Mouse (Mus musculus) layer of hippocampus, postnatal 36 days (tissue): ENCODE results near the gene Cda. TPM values are rescaled to one million over a fixed set of nuclear protein-coding genes. Genes with fewer than 3 reads are reported as not detected.
"Not testable (repeated sequence)": the region's sequence is repeated elsewhere in the genome, so short reads cannot be mapped to it uniquely, and the experiment has no call there.

Experiments
- DNase-seq, 2 experiments: peaks; one replicate each; pipeline ENCODE4 v3.0.0; 2022
- total RNA-seq, 2 experiments: library from RNA; stranded (reverse); gene quantifications; 2 replicates each; pipeline ENCODE4 v1.2.3; 2021

Cda gene
- total RNA-seq, 2 experiments from 2014 or later, result 2.5 to 3.6 TPM

GRCm38 (mm10) chr4:138333135-138333534 lies 34.7 kb downstream of the Cda start:
- no peak for DNase-seq

- no peak for DNase-seq
Measured at GRCm38 (mm10) chr4:138331647-138332046, 36.1 kb downstream of the Cda start.

DNA sequence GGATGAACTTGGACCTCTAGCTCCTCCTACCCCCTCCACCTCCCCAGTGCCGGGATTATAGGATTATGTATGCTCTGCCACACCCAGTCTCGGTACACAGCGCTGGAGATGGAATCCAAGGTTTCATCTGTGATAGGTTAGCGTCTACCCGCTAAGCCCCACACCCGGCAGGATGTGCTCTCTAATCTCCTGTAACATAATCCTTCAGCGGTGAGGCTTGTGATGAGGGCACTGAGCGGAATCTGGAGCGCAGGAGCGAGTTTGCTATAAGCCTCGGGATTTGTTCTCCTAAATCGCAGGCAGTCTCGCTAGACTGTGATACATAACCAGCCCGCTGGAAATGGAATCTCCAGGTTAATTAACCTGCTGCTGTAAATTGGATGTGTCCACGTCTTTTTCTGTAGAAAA lies 37.5 kb downstream of the Cda start:
- no peak for DNase-seq

DNA sequence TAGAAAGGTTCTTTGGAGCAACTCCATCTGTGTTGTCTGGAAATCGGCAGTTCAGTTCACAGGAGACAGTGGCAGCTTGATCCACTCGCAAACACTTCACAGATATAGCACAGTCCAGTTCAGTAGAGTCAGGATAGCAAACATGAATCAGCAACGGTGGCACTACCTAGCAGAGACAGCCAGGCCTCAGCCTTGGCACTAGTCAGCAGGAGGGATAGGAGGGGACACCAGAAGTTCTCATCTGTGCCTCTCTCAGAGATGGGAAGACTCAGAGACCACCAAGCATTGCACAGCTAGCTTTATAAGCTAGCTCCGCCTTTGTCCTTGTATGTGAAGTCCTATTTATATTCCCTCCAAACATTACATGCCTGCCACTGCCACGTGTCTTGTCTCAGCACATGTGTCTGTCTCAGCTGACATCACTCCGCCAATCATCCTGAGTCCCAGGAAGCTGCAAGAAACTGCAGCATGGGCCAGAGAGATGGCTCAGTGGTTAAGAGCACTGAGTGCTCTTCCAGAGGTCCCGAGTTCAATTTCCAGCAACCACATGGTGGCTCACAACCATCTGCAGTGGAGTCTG lies 39.8 kb downstream of the Cda start:
- no peak for DNase-seq

GRCm38 (mm10) chr4:138327155-138327554 lies 40.6 kb downstream of the Cda start:
- DNase-seq, result not testable (repeated sequence)

- DNase-seq, result peak; percentile 92
Measured at GRCm38 (mm10) chr4:138326077-138326695, 41.6 kb downstream of the Cda start, which contains the start of gene Pink1. Pink1 (minus strand) TSS chr4:138326307.

DNA sequence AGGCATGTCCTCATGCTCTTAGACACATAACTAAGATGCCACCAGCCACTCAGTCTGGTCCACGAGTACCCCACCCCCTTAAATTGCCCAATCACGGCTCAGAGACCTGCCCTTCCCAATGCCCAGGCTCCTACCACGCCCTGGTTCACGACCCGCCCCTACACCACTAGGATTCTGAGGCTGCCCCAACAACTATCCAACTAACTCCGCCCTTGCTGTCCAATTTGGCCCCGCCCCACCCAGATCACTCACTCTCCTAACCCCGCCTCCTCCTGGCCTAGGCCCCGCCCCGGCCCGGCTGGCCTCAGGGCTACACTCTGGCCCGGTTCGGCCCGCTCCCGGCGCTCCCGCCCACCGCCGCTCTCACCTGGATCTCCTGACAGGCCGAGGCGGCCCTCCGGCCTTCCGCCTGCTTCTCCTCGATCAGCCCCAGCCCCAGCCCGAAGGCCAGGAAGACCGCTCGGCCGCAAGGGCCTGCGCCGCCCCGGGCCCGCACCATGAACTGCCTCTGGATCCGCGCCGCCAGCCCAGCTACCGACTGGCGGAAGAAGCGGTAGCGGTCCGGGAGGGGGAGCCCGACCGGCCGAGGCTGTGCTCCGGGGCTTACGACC lies 42.2 kb downstream of the Cda start:
- peak; percentile 91 to 94 for DNase-seq

DNA sequence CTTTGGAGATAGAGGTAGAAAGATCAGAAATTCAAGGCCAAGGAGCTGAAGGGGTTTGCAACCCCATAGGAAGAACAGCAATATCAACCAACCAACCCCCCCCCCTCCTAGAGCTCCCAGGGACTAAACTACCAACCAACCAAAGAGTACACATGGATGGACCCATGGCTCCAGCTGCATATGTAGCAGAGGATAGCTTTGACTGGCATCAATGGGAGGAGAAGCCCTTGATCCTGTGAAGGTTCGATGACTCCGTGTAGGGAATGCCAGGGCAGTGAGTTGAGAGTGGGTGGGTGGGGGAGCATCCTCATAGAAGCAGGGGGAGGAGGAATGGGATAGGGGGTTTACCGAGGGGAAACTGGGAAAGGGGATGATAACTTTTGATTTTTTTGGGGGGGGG lies 43.3 kb downstream of the Cda start:
- no peak for DNase-seq

- no peak for DNase-seq
Measured at GRCm38 (mm10) chr4:138323753-138324152, 44.0 kb downstream of the Cda start.

DNA sequence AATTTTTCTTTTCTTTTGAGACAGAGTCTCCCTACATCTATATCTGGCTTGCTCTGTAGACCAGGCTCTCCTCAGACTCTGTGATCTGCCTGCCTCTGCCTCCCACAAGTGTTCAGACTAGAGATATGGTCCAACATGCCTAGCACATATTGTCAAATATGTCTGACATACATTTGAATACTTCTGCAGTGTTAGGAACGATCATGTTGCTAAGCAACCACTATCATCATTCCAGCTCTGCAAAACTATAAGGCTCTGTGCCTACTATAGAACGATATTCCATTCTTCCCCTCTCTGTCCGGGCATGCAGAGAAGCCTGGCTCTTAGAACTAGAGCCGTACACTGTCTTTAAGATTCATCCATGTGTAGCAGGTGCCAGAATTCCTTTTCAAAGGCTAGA lies 45.1 kb downstream of the Cda start:
- no peak for DNase-seq

GRCm38 (mm10) chr4:138321488-138321887 lies 46.3 kb downstream of the Cda start:
- no peak for DNase-seq

DNA sequence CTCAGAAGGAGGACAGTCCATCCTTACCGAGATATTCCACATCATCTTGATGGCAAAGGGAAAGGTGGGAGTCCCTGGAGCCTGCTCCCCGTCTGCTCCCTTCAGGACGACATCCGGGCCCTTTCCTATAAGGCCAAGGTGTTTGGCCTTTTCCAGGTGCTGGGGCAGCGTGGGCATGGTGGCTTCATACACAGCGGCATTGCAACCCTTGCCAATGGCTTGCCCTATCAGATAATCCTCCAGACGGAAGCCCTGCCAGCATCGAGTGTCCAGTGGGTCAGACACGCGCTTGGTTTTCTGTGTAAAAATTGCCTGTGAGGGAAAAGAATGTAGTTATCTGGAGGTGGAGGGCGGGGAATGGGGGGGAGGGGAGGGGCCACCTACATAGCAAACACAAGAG lies 47.1 kb downstream of the Cda start:
- DNase-seq, result no peak

DNA sequence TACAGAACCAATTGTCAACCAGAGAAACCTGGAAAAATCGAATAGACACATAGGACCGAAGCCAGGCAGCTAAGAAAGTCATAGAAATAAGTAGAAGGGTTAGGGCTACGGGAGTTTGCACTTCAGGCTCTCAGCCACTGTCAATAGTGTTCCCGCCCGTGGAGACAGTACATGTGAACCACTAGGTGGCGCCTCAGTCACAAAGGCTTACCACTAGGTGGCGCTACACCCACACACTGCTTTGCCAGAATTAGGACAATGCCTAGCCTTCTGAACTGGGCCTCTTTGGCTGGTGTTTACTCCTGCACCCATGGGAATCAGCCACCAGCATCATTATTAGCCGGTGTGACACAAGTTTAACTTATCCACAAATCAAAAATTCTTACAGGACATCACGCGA lies 48.3 kb downstream of the Cda start:
- peak; percentile 73 to 82 for DNase-seq

GRCm38 (mm10) chr4:138318509-138319266 lies 49.1 kb downstream of the Cda start:
- peak in 1 of 2 experiments; percentile 50 for DNase-seq

DNA sequence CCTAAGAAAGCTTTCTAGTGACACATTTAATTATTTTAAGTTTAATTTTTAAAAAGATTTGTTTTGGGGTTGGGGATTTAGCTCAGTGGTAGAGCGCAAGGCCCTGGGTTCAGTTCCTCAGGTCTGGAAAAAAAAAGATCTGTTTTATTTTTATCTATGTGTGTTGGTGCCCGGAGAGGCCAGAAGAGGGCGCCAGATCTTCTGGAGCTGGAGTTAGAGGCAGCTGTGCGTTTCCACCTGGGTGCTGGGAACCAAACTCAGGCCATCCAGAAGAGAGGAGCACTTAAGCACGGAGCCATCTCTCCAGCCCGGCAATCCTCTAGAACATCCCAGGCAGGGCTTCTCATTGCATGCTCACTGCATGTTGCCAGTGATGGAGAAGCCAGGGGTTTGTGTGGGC lies 51.4 kb downstream of the Cda start:
- no peak for DNase-seq

DNA sequence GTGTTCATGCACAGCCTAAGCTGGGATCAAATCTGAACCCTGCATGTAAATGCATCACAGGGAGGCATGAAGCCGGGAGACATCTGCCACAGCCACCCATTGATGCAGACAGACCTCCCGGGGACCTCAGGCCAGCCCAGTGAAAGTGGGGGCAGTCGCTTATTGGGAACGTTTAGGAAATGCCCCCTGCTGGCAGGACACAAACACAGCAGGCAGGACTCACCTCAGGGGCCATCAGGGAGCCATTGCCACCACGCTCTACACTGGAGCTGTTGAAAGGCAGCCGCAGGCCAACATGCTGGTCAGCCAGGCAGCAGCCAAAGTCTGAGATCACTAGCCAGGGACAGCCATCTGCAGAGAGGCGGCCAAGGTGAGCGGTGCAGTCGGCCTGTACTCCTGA lies 52.0 kb downstream of the Cda start:
- DNase-seq, result no peak

DNA sequence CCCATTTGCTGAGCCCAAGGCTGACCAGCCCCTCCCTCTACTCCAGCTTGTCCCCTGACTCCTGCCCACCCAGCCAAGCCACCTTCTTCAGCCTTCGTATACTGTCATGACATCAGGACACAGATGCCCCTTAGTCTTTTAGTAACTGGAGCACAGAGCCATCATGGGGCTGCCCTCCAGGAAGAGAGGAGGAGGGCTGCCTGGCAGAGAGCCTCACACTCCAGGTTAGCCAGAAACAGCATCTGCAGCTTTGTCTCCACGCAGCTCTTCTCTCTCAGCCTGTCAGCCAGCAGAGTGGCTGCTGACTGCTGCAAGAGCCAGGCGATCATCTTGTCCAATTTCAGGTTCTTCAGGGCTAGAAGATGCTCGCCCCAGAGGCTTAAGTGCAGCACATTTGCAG lies 54.0 kb downstream of the Cda start:
- no peak for DNase-seq

GRCm38 (mm10) chr4:138313021-138313420 lies 54.8 kb downstream of the Cda start:
- DNase-seq, result no peak

GRCm38 (mm10) chr4:138312105-138312504 lies 55.7 kb downstream of the Cda start:
- no peak for DNase-seq

DNA sequence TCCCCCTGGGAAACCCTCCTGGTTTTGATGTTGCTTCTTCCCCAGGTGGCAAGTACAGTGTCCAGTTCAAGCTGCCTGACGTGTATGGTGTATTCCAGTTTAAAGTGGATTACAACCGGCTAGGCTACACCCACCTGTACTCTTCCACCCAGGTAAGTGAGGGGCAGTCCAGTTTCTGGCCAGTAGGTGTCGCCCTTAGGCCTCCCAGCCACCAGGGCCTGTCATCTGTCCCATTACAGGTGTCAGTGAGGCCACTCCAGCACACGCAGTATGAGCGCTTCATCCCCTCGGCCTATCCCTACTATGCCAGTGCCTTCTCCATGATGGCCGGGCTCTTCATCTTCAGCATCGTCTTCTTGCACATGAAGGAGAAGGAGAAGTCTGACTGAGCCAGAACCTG lies 56.2 kb downstream of the Cda start:
- DNase-seq, result no peak

- DNase-seq, result no peak
Measured at GRCm38 (mm10) chr4:138310311-138310910, 57.4 kb downstream of the Cda start.

GRCm38 (mm10) chr4:138307739-138308138 lies 60.1 kb downstream of the Cda start:
- no peak for DNase-seq

DNA sequence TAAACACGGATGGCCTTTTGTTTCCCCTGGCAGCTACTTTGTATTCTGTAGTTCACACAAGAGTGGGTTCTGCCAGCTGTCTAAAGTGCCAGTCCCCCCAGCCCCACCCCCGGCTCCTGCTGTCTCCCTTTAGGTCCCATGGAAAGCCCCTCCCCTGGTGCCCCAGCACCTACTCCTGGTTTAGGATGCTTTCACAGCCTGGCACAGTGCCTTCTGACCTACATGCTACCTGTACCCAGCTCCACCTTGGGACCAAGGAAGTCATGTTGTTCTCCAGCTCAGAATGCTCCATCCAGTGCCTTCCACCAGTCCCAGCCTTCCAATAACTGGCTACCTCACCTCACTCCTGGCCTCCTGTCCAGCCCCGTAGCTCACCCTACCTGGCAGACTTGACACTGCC lies 60.8 kb downstream of the Cda start:
- DNase-seq, result no peak
